Mouse (Mus musculus): ENCODE results near the gene Snx6. TPM values are rescaled to one million over a fixed set of nuclear protein-coding genes. Genes with fewer than 3 reads are reported as not detected.

The Snx6 gene
- polyA plus RNA-seq, 1 experiment from 2014 or later, result 194 TPM

DNA sequence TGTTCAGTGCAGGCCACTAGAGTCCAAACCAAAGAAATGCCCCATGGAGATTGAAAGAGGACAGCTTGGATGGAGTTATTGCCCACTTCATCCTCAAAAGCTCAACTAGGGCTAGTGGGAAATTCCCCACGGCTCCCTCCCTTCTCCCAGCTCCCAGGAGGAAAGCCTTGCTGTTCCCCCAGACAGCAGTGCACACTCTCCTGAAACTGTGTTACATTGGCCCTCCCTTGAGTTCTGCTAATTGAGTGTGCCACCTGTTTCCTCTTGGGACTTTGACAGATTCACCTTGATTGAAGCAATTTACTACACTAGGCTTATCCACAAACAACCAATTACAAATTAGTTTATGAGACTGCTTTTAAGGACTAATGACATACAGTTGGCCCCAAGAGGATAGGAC lies 32.5 kb upstream of the Snx6 start:
- no peak overlapping the region for H3K4me3 ChIP-seq
- no peak overlapping the region for H3K9ac ChIP-seq
- no peak for ATAC-seq (ENCODE audit: low FRiP score, low read depth)
- H3K27ac ChIP-seq, result no peak overlapping the region
- no peaks in the 10 kb centered on the region for H3K4me1 ChIP-seq
- WGBS, result 35% methylated on average over 1 of the region's 1 CpGs
- H3K9me3 ChIP-seq, result no peaks in the 10 kb centered on the region
- no peaks in the 10 kb centered on the region for H3K36me3 ChIP-seq
- no peak overlapping the region for H3K4me2 ChIP-seq (replicated peaks)
- H3K27me3 ChIP-seq, result no peaks in the 10 kb centered on the region

DNA sequence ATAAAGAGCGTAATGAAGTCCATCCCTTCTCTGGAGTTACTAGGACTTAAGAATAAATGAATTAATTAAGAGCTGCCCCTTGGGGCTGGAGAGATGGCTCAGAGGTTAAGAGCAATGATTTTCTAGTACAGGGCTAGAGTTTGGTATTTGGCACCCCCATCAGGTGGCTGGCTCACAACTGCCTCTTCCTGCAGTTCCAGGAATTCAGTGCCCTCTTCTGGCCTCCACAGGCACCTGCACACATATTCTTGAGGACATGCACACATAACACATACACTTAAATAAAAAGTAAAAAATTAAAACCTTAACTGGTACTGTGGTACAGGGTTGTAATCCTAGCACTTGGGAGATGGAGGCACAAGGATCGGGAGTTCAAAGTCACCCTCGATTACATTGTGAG lies 29.7 kb upstream of the Snx6 start:
- H3K36me3 ChIP-seq, result no peaks in the 10 kb centered on the region
- no peaks in the 10 kb centered on the region for H3K4me1 ChIP-seq
- 95% methylated on average over 3 of the region's 3 CpGs for WGBS
- no peak for ATAC-seq (ENCODE audit: low FRiP score, low read depth)
- H3K27me3 ChIP-seq, result no peaks in the 10 kb centered on the region
- no peak overlapping the region for H3K9ac ChIP-seq
- no peak overlapping the region for H3K4me3 ChIP-seq
- H3K4me2 ChIP-seq (replicated peaks), result no peak overlapping the region
- H3K9me3 ChIP-seq, result no peaks in the 10 kb centered on the region
- H3K27ac ChIP-seq, result no peak overlapping the region

DNA sequence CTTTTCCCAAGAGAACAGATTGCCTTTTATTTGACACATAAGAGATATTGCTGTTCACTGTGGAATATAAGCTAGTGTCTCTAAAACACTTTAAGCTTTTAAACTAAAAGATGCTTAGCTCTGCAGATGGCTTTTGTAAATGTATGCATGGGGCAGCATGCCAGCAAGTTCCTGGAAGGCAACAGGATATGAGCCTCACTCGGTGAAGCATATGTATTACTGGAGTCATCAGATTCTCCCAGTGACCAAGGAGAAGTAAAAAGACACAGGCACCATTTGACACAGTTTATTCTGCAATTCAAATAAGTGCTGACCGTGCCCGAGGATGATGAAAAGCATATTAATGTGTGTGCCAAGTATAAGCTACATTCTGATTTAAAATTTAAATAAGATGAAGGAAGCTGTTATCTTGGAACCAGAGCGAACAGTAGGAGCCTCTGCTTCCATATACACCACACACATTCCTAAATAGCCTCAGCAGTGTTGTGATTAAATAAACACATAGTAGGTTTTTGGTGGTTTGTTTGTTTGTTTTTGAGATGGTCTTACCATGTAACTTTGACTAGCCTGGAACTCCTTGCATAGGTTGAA lies 27.4 kb upstream of the Snx6 start:
- no peak overlapping the region for H3K27ac ChIP-seq
- no peak for ATAC-seq (ENCODE audit: low FRiP score, low read depth)
- no peaks in the 10 kb centered on the region for H3K9me3 ChIP-seq
- H3K9ac ChIP-seq, result no peak overlapping the region
- WGBS, result 72% methylated on average over 4 of the region's 4 CpGs
- no peak overlapping the region for H3K4me3 ChIP-seq
- H3K4me1 ChIP-seq, result no peaks in the 10 kb centered on the region
- H3K27me3 ChIP-seq, result no peaks in the 10 kb centered on the region
- H3K4me2 ChIP-seq (replicated peaks), result no peak overlapping the region
- H3K36me3 ChIP-seq, result no peaks in the 10 kb centered on the region

DNA sequence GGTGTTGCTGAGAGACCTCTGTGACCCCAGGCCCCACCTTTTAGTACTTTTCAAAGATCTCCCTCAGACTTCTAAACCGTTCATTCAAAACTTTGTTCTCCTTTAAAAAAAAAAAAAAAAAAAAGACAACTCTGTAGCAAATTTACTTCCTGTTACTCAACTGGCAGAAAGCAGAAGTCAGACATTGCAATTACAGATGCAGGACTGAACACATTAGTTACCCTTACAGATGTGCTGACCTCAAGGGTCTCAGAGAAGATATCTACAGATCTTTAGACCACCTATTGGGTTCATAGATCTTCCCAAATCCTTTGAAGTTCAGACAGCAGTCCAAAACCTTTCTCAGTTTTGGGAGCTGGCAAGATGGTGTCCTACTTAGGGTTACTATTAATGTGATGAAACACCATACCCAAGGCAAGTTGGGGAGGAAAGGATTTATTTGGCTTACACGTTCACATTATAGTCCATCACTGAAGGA lies 25.2 kb upstream of the Snx6 start:
- ATAC-seq (ENCODE audit: low FRiP score, low read depth), result no peak
- 43% methylated on average over 2 of the region's 2 CpGs for WGBS
- H3K4me1 ChIP-seq, result no peaks in the 10 kb centered on the region
- no peak overlapping the region for H3K4me3 ChIP-seq
- H3K9ac ChIP-seq, result no peak overlapping the region
- H3K9me3 ChIP-seq, result no peaks in the 10 kb centered on the region
- H3K4me2 ChIP-seq (replicated peaks), result no peak overlapping the region
- H3K27me3 ChIP-seq, result no peaks in the 10 kb centered on the region
- H3K27ac ChIP-seq, result no peak overlapping the region
- no peaks in the 10 kb centered on the region for H3K36me3 ChIP-seq

DNA sequence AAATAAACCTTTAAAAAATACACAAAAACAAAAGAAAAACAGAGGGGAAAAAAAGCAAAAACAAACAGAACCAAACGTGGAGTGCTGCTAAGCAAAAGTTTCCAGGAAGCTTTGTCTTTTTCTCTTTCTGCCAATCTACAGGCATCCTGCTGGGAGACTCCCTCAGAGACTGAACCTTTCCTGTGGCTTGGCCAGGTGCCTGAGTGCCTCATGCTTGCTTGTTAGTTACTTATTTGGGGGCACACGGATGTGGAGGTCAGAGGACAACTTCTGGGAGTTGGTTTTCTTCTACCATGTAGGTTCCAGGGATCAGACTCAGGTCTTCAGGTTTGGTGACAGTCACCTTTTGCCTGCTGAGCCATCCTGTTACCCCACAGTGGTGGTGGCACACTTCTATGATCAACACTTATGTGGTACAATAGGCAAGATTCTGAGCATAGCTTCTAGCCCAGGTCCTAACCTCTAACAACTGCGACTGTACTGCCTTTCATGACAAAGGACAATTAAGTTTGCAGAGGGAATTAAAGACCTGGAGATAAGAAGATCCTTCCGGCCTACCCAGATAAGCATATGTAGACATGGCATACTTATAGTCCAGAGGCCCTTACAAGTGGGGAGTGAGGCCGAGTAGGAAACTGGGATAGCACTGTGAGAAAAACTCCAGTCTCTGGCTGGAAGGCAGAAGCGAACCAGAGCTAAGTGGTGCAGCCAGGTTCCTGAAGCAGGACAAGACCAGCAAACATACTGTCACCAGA lies 23.9 kb upstream of the Snx6 start:
- Histone ChIP-seq H3K9me3 (no peaks in the 10 kb centered on the region), H3K27me3 (no peaks in the 10 kb centered on the region), H3K4me1 (no peaks in the 10 kb centered on the region), H3K9ac (no peak overlapping the region), H3K27ac (no peak overlapping the region), H3K4me3 (no peak overlapping the region), H3K4me2 (replicated peaks) (no peak overlapping the region), H3K36me3 (no peaks in the 10 kb centered on the region)
- no peak for ATAC-seq (ENCODE audit: low FRiP score, low read depth)
- 71% methylated on average over 6 of the region's 6 CpGs for WGBS

DNA sequence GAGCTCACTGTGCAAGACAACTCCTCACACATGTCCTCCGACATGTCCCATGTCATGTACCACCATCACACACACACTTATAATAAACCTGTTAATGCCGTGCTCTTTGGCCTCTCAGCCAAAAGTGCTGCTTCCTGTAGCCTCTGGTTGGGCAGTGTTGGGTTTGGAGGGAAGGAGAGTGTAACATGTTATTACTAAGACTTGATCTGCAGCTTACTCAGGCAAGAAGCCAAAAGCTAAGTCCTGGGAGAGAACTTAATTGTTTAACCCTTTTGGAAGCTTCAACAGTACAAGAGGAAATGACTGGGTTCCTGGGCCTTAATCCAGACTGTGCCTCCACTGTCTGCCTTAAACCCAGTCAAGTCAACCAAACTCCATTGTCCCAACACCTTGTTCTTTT lies 14.6 kb upstream of the Snx6 start:
- Histone ChIP-seq H3K4me3 (no peak overlapping the region), H3K27ac (no peak overlapping the region), H3K27me3 (no peaks in the 10 kb centered on the region), H3K9me3 (no peaks in the 10 kb centered on the region), H3K4me2 (replicated peaks) (no peak overlapping the region), H3K9ac (no peak overlapping the region), H3K36me3 (no peaks in the 10 kb centered on the region), H3K4me1 (peaks cover 5% of the 10 kb centered on the region; the same call in 1 of the 2 replicates)
- no peak for ATAC-seq (ENCODE audit: low FRiP score, low read depth)
- WGBS, result 65% methylated on average over 2 of the region's 2 CpGs

DNA sequence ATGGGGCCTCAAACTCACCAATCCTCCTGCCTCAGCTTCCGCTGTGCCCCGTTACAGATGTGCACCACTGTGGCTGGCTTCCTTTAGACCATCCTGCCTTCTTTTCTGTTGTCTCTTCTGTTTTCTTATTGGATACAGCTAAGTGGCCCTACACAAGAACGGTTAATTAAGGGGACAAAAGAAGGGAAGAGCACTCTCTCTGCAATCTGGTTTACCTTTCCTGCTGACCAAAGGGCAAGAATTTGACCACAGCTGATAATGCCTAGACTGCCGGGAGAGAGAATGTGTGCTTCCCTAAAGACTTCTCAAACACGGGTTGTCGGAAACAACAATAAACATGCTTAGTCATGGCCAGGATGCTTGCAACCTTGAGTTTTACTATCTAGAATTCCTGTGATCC lies 12.0 kb upstream of the Snx6 start:
- no peaks in the 10 kb centered on the region for H3K9me3 ChIP-seq
- H3K36me3 ChIP-seq, result no peaks in the 10 kb centered on the region
- H3K9ac ChIP-seq, result no peak overlapping the region
- no peak overlapping the region for H3K4me3 ChIP-seq
- WGBS, result 81% methylated on average over 6 of the region's 6 CpGs
- H3K27me3 ChIP-seq, result no peaks in the 10 kb centered on the region
- H3K27ac ChIP-seq, result no peak overlapping the region
- H3K4me2 ChIP-seq (replicated peaks), result no peak overlapping the region
- no peak for ATAC-seq (ENCODE audit: low FRiP score, low read depth)
- peaks cover 5% of the 10 kb centered on the region; the same call in 1 of the 2 replicates for H3K4me1 ChIP-seq

DNA sequence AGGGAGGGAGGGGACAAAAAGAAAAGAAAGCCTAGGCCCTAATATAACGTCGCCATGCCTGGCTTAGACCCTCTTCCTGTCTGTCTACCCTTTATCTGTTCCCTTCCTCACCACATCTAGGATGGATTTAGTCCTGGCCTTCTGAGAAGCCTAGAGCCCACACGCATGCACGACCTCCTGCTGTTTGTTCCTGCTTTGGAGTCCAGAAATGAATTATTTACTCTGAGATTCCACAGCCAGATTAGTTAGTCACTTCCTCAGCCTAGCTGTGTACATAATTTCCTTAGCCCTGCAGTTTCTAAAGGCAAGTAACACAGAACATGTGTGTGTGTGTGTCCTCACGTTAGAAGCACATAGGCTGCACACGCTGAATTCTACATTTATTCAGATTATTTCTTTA lies 10.6 kb upstream of the Snx6 start:
- H3K9me3 ChIP-seq, result no peaks in the 10 kb centered on the region
- no peak overlapping the region for H3K4me3 ChIP-seq
- no peak for ATAC-seq (ENCODE audit: low FRiP score, low read depth)
- H3K27ac ChIP-seq, result no peak overlapping the region
- no peak overlapping the region for H3K9ac ChIP-seq
- no peaks in the 10 kb centered on the region for H3K36me3 ChIP-seq
- WGBS, result 47% methylated on average over 6 of the region's 6 CpGs
- no peak overlapping the region for H3K4me2 ChIP-seq (replicated peaks)
- peaks cover 5% of the 10 kb centered on the region; the same call in 1 of the 2 replicates for H3K4me1 ChIP-seq
- H3K27me3 ChIP-seq, result no peaks in the 10 kb centered on the region

DNA sequence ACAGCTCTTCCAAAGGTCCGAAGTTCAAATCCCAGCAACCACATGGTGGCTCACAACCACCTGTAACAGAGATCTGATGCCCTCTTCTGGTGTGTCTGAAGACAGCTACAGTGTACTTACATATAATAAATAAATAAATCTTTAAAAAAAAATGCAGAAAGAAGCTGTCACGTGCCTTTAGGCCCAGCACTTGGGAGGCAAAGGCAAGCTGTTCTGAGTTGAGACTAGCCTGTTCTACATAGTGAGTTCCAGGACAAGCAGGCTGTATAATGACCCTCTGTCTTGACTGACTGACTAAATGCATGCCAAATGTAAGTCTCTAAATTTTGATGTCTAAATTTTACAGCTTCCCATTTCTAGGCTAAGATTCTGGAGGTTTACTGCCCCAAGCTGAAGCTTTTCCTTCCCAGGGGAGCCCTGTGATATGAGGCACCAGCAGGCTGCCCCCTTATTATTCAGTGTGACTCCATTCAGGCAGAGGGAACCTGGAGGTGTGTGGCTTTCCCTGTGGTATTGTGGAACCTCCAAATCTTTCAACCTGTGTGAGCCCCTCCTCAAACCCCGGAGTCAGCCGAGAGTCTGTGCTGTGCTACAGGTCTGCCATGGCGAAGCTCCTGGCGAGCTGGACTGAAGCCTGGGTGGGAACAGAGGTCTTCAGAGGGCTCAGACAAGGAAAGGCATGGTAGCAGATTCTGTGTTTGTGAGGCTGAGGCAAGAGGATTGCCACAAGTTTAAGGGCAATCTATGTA lies 9.9 kb upstream of the Snx6 start:
- peaks cover 5% of the 10 kb centered on the region; the same call in 1 of the 2 replicates for H3K4me1 ChIP-seq
- H3K9ac ChIP-seq, result no peak overlapping the region
- no peak overlapping the region for H3K4me3 ChIP-seq
- peak overlapping the region; percentile 22; the same call in 1 of the 2 replicates for H3K27ac ChIP-seq
- ATAC-seq (ENCODE audit: low FRiP score, low read depth), result no peak
- WGBS, result 65% methylated on average over 6 of the region's 6 CpGs
- no peaks in the 10 kb centered on the region for H3K9me3 ChIP-seq
- no peaks in the 10 kb centered on the region for H3K27me3 ChIP-seq
- no peaks in the 10 kb centered on the region for H3K36me3 ChIP-seq
- H3K4me2 ChIP-seq (replicated peaks), result no peak overlapping the region

DNA sequence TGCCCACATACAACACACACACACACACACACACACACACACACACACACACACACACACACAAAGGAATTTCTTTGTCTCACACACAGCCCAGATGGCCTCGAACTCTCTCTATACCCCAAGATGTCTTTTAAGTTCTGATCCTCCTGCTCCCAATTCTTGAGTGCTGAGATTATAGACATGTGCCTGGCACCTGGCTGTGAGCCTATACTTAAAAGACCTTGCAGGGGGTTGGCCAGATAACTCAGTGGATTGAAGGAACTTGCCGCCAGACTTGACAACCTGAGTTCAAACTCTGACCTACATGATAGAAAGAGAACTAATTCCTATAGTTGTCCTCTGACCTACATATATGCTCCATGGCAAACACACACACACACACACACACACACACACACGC lies 8.0 kb upstream of the Snx6 start:
- H3K9me3 ChIP-seq, result no peaks in the 10 kb centered on the region
- no peak overlapping the region for H3K9ac ChIP-seq
- no peak overlapping the region for H3K4me3 ChIP-seq
- no peaks in the 10 kb centered on the region for H3K27me3 ChIP-seq
- H3K36me3 ChIP-seq, result no peaks in the 10 kb centered on the region
- no peak for ATAC-seq (ENCODE audit: low FRiP score, low read depth)
- peaks cover 5% of the 10 kb centered on the region; the same call in 1 of the 2 replicates for H3K4me1 ChIP-seq
- 76% methylated on average over 3 of the region's 3 CpGs for WGBS
- no peak overlapping the region for H3K27ac ChIP-seq
- H3K4me2 ChIP-seq (replicated peaks), result no peak overlapping the region

DNA sequence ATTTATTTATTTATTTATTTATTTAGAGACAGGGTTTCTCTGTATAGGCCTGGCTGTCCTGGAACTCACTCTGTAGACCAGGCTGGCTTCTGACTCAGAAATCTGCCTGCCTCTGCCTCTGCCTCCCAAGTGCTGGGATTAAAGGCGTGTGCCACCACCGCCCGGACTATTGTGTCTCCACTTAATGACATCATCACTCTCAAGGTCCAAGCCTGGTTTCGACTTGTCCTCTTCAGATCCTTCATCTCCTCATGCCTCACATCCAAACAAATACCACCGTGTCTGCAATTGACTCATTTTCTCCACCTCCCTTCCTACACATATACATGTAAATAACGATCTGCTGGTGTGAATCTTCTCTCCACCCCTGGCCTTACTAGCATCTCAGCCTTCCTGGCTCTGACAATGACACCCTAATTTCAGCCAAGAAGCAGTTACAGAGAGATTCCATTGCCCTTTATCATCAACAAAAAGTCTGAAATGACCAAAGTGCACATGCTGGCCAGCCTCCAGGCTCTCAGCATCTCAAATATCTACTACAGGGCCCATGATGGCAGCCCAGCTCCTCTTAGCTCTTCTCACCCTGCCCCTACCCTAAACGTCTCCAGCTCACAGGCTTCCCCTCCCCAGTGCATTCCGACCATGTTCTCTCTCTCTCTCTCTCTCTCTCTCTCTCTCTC lies 1.2 kb upstream of the Snx6 start:
- H3K27ac ChIP-seq, result no peak overlapping the region
- peaks cover 12% of the 10 kb centered on the region for H3K36me3 ChIP-seq
- no peaks in the 10 kb centered on the region for H3K27me3 ChIP-seq
- H3K4me1 ChIP-seq, result peaks cover 15% of the 10 kb centered on the region
- no peaks in the 10 kb centered on the region for H3K9me3 ChIP-seq
- no peak overlapping the region for H3K4me2 ChIP-seq (replicated peaks)
- ATAC-seq (ENCODE audit: low FRiP score, low read depth), result no peak
- 87% methylated on average over 8 of the region's 8 CpGs for WGBS
- no peak overlapping the region for H3K9ac ChIP-seq
- H3K4me3 ChIP-seq, result no peak overlapping the region

DNA sequence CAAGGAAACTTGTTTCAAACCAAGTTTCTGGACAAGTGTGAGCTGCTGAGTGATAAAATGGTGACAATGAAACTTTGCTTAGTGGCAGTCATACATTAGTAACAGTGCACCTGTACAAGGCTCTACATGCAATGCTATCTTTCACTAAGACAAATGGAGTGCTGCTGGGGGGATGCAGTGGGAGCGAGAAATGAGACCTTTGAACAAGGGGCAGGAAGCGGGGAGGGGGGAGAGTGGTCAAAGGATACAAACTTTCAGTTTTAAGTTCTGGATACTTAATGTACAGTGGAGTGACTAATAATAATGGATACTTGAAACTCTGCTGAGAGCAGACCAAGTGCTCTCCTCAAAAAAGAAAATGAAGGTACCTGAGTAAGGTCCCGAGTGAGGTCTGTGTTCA lies 1.1 kb downstream of the Snx6 start:
- peak overlapping the region; percentile 98 for H3K9ac ChIP-seq
- H3K4me1 ChIP-seq, result peaks cover 35% of the 10 kb centered on the region
- peaks cover 13% of the 10 kb centered on the region for H3K36me3 ChIP-seq
- H3K4me3 ChIP-seq, result peak overlapping the region; percentile 96
- WGBS, result 25% methylated on average over 3 of the region's 3 CpGs
- peak overlapping the region; percentile 70 for H3K4me2 ChIP-seq (replicated peaks)
- no peaks in the 10 kb centered on the region for H3K9me3 ChIP-seq
- no peak overlapping the region for H3K27ac ChIP-seq
- no peak for ATAC-seq (ENCODE audit: low FRiP score, low read depth)
- no peaks in the 10 kb centered on the region for H3K27me3 ChIP-seq

Data from limb, embryonic 13.5 days (tissue).